ENCODE assay signal across 31 mouse cellular contexts in genomic region chr17:48385786-48386461, GRCm38 (mm10). TPM values are rescaled to one million over a fixed set of nuclear protein-coding genes. Genes with fewer than 3 reads are reported as not detected.
DNase-seq lines count a peak whose midpoint lies in the region; ATAC-seq and TF ChIP-seq lines count a peak whose summit lies in the region.
"Had no signal": no experiment of that assay in that cellular context is flagged by ENCODE, and none has a peak within 500 bp of the region (broad histone marks: within the 10 kb centered on the region; RNA-seq: fewer than 3 reads in every experiment).

No protein-coding gene starts in this region.

- H3K79me2 ChIP-seq in CH12.LX (replicated peaks; ENCODE audit: control insufficient read depth, extremely low read depth, insufficient read depth, poor library complexity, severe bottlenecking), result no peaks in the 10 kb centered on the region

- TF ChIP-seq RAD21 in CH12.LX (IDR thresholded peaks at IDR 0.05; ENCODE audit: low read depth, low read length), result no peak

- WGBS in liver, embryonic 13.5 days (ENCODE audit: insufficient replicate concordance), result 20% methylated on average over 2 of the region's 2 CpGs
- WGBS in liver, embryonic 12.5 days (ENCODE audit: insufficient replicate concordance), result 36% methylated on average over 2 of the region's 2 CpGs

- H3K4me3 ChIP-seq in liver, embryonic 13.5 days (replicated peaks), result no peak overlapping the region
- H3K4me3 ChIP-seq in liver, embryonic 12.5 days, result no peak overlapping the region
- H3K4me3 ChIP-seq in CH12.LX (replicated peaks in 1 of 3; ENCODE audit: low read depth in 2 of 3, low read length in 2 of 3, poor library complexity in 1 of 3), result no peak overlapping the region
- H3K4me3 ChIP-seq: forebrain, embryonic 10.5 days; heart, embryonic 15.5 days; midbrain, embryonic 13.5 days; neural tube, embryonic 13.5 days; stomach, embryonic 15.5 days had no signal

- in situ Hi-C loops in CH12.LX (cut with MboI; ENCODE audit: low pct_ligation_motif_present, low pct_unique_long_range_greater_than_20kb, low sequenced_read_pairs), result no loop called here

- TF ChIP-seq EP300 in CH12.LX (IDR thresholded peaks at IDR 0.05; ENCODE audit: low read length), result no peak

- H3K27ac ChIP-seq in liver, embryonic 13.5 days, result 0 out of 2 replicates have a peak overlapping the region, but pooled peaks have one; percentile 23
- no peak overlapping the region for H3K27ac ChIP-seq in liver, embryonic 12.5 days
- H3K27ac ChIP-seq in CH12.LX (ENCODE audit: insufficient read depth, low read depth), result no peak overlapping the region
- H3K27ac ChIP-seq: forebrain, embryonic 10.5 days; heart, embryonic 15.5 days; hindbrain, embryonic 14.5 days; liver, embryonic 14.5 days; midbrain, embryonic 13.5 days; neural tube, embryonic 13.5 days; stomach, embryonic 15.5 days had no signal

- peak; percentile 31; the same call in 1 of the 2 replicates for ATAC-seq in liver, embryonic 13.5 days (ENCODE audit: low read depth)
- no peak for ATAC-seq in liver, embryonic 12.5 days
- peak; percentile 63; the same call in 1 of the 2 replicates for ATAC-seq in common myeloid progenitor, adult 5-6 weeks (replicated peaks; ENCODE audit: low read depth, poor library complexity, severe bottlenecking)
- ATAC-seq in monocyte, adult 5-6 weeks (replicated peaks; ENCODE audit: insufficient number of reproducible peaks, low FRiP score, low TSS enrichment, poor library complexity, severe bottlenecking), result 0 out of 2 replicates have a peak, but pooled peaks have one; percentile 36
- ATAC-seq: activated CD4-positive, CD25-positive, alpha-beta regulatory T cell, adult 4 months; forebrain, postnatal 0 days; inflammation-experienced regulatory T-cells, adult 6 months; midbrain, embryonic 13.5 days had no signal

- no peak; the same call in 1 of the 2 replicates for TF ChIP-seq POLR2A in CH12.LX (IDR thresholded peaks at IDR 0.05; ENCODE audit: low read depth, low read length)

- no peak overlapping the region for H3K9ac ChIP-seq in liver, embryonic 13.5 days
- H3K9ac ChIP-seq in liver, embryonic 12.5 days, result no peak overlapping the region
- no peak overlapping the region for H3K9ac ChIP-seq in CH12.LX (ENCODE audit: insufficient read depth, low read depth)
- H3K9ac ChIP-seq: forebrain, postnatal 0 days; heart, embryonic 15.5 days; hindbrain, embryonic 14.5 days; liver, embryonic 14.5 days; midbrain, embryonic 13.5 days; neural tube, embryonic 13.5 days; stomach, embryonic 15.5 days had no signal

- peaks cover 52% of the 10 kb centered on the region for H3K36me3 ChIP-seq in liver, embryonic 13.5 days
- H3K36me3 ChIP-seq in liver, embryonic 12.5 days, result peaks cover 54% of the 10 kb centered on the region
- H3K36me3 ChIP-seq in CH12.LX (replicated peaks in 1 of 2; ENCODE audit: control insufficient read depth in 1 of 2, insufficient read depth in 1 of 2, low read length in 1 of 2), result peaks cover 35 to 52% of the 10 kb centered on the region in 2 experiments

- no peak for DNase-seq in liver, embryonic 13.5 days
- DNase-seq in CH12.LX (ENCODE audit: extremely low read depth), result peak; percentile 16
- DNase-seq in embryo, embryonic 10 days (ENCODE audit: low spot score), result no peak
- DNase-seq in left cerebral cortex, adult 9 months (ENCODE audit: low spot score in 2 of 2), result no peak
- DNase-seq in spleen, adult 18-20 months, result no peak
- DNase-seq: adrenal gland, postnatal 10 days; cerebellum, adult 8-10 months; cerebellum, postnatal 36 days; forebrain, postnatal 0 days; gastrocnemius, postnatal 25 days; heart, postnatal 36 days; kidney, adult 18-20 months; kidney, postnatal 4 days; layer of hippocampus, adult 9-11 months; left cerebral cortex, postnatal 4 days; right cerebral cortex, postnatal 4 days; thymus, adult 18-20 months; thymus, postnatal 36 days had no signal

- H3K4me2 ChIP-seq in liver, embryonic 13.5 days, result no peak overlapping the region
- H3K4me2 ChIP-seq in liver, embryonic 12.5 days, result no peak overlapping the region
- H3K4me2 ChIP-seq in CH12.LX (ENCODE audit: insufficient read depth, low read depth, poor library complexity, severe bottlenecking), result no peak overlapping the region
- H3K4me2 ChIP-seq: heart, embryonic 15.5 days; hindbrain, embryonic 14.5 days; midbrain, embryonic 13.5 days; neural tube, embryonic 13.5 days; stomach, embryonic 15.5 days had no signal

- no peak for TF ChIP-seq CTCF in CH12.LX (conservative IDR thresholded peaks at IDR 0.05 in 1 of 2, IDR thresholded peaks at IDR 0.05 in 1 of 2; ENCODE audit: low read depth in 2 of 2, low read length in 2 of 2)

- peaks cover 11% of the 10 kb centered on the region for H3K4me1 ChIP-seq in liver, embryonic 13.5 days (replicated peaks)
- H3K4me1 ChIP-seq in liver, embryonic 12.5 days, result peaks cover 8% of the 10 kb centered on the region
- H3K4me1 ChIP-seq in CH12.LX (ENCODE audit: control insufficient read depth in 1 of 2, insufficient read depth in 2 of 2), result peaks cover 0 to 11% of the 10 kb centered on the region in 2 experiments; a peak in 2 of 4 replicates
- H3K4me1 ChIP-seq: forebrain, embryonic 10.5 days; heart, embryonic 15.5 days; midbrain, embryonic 13.5 days; neural tube, embryonic 13.5 days; stomach, embryonic 15.5 days had no signal

- H3K27me3 ChIP-seq in liver, embryonic 13.5 days, result no peaks in the 10 kb centered on the region
- no peaks in the 10 kb centered on the region for H3K27me3 ChIP-seq in liver, embryonic 12.5 days (replicated peaks)
- H3K27me3 ChIP-seq in CH12.LX (replicated peaks), result no peaks in the 10 kb centered on the region
- H3K27me3 ChIP-seq: heart, embryonic 15.5 days; midbrain, embryonic 13.5 days; neural tube, embryonic 13.5 days; stomach, embryonic 15.5 days had no signal

- dilution Hi-C loops in CH12.LX (cut with MboI; ENCODE audit: extremely low pct_ligation_motif_present, extremely low pct_unique_long_range_greater_than_20kb, low sequenced_read_pairs), result no loop called here

- H3K9me3 ChIP-seq in liver, embryonic 13.5 days (replicated peaks), result no peaks in the 10 kb centered on the region
- H3K9me3 ChIP-seq in liver, embryonic 12.5 days (replicated peaks), result no peaks in the 10 kb centered on the region
- H3K9me3 ChIP-seq in CH12.LX (replicated peaks; ENCODE audit: low read length), result no peaks in the 10 kb centered on the region
- H3K9me3 ChIP-seq: forebrain, embryonic 10.5 days; heart, embryonic 15.5 days; midbrain, embryonic 13.5 days; neural tube, embryonic 13.5 days; stomach, embryonic 15.5 days had no signal

TF ChIP-seq in CH12.LX, 34 proteins besides CTCF, POLR2A, EP300 and RAD21:
- TF ChIP-seq POLR2AphosphoS2 (IDR thresholded peaks at IDR 0.05; ENCODE audit: low read depth, low read length), result peak; percentile 75; the same call in 1 of the 2 replicates
- TF ChIP-seq BHLHE40 (IDR thresholded peaks at IDR 0.05; ENCODE audit: low read depth, low read length), result no peak
- TF ChIP-seq NRF1 (IDR thresholded peaks at IDR 0.05; ENCODE audit: low read depth, low read length), result no peak

RNA-seq across cellular contexts. Expression of gene Nfya, which starts 23.8 kb away (rescaled TPM):
- 7.2 and 9.7 TPM in 2 replicates for polyA plus RNA-seq in liver, embryonic 13.5 days (2015; fragmentation: Nextera tagmentation; extraction: Ambion mirVana)
- polyA plus RNA-seq in liver, embryonic 12.5 days (2016; fragmentation: Nextera tagmentation; extraction: Ambion mirVana), result 10.9 and 11.3 TPM in 2 replicates
- total RNA-seq in CH12.LX (2012; rRNA removed) (25.2 and 29.3 TPM in 2 replicates), CH12.LX (2014; rRNA removed) (18.6 and 26.9 TPM in 2 replicates)
- polyA plus RNA-seq in CH12.LX (2012; ENCODE audit: insufficient read length, low read depth), result 44.2 and 50.4 TPM in 2 replicates
- 77.6 and 92.6 TPM in 2 replicates for total RNA-seq in common myeloid progenitor, adult 5-6 weeks (2017)
- 23.0 to 41.0 TPM (median 25.3 TPM) in 3 replicates for total RNA-seq in monocyte, adult 5-6 weeks (2017)

RNA-seq across cellular contexts. Expression of gene Oard1, which starts 23.9 kb away (rescaled TPM):
- polyA plus RNA-seq in liver, embryonic 13.5 days (2015; fragmentation: Nextera tagmentation; extraction: Ambion mirVana), result 58.9 and 61.8 TPM in 2 replicates
- 56.5 and 58.1 TPM in 2 replicates for polyA plus RNA-seq in liver, embryonic 12.5 days (2016; fragmentation: Nextera tagmentation; extraction: Ambion mirVana)
- total RNA-seq in CH12.LX (2012; rRNA removed) (30.0 and 30.6 TPM in 2 replicates), CH12.LX (2014; rRNA removed) (59.4 and 61.6 TPM in 2 replicates)
- polyA plus RNA-seq in CH12.LX (2012; ENCODE audit: insufficient read length, low read depth), result 32.6 TPM in 2 replicates
- total RNA-seq in common myeloid progenitor, adult 5-6 weeks (2017), result 58.8 and 59.1 TPM in 2 replicates
- total RNA-seq in monocyte, adult 5-6 weeks (2017), result 106 to 120 TPM (median 118 TPM) in 3 replicates

RNA-seq across cellular contexts. Expression of gene Treml1, which starts 26.2 kb away (rescaled TPM):
- polyA plus RNA-seq in liver, embryonic 13.5 days (2015; fragmentation: Nextera tagmentation; extraction: Ambion mirVana), result 24.1 and 25.5 TPM in 2 replicates
- polyA plus RNA-seq in liver, embryonic 12.5 days (2016; fragmentation: Nextera tagmentation; extraction: Ambion mirVana), result 29.4 and 36.2 TPM in 2 replicates
- total RNA-seq in CH12.LX (2012; rRNA removed) (not detected in 2 replicates), CH12.LX (2014; rRNA removed) (not detected in 2 replicates)
- not detected in 2 replicates for polyA plus RNA-seq in CH12.LX (2012; ENCODE audit: insufficient read length, low read depth)
- total RNA-seq in common myeloid progenitor, adult 5-6 weeks (2017), result 14.1 and 21.0 TPM in 2 replicates
- total RNA-seq in monocyte, adult 5-6 weeks (2017), result 3.4 to 26.7 TPM in 2 of 3 replicates, not detected in the other
- total RNA-seq: forebrain, postnatal 0 days; left cerebral cortex, postnatal 4 days had no signal
- polyA plus RNA-seq: activated CD4-positive, CD25-positive, alpha-beta regulatory T cell, adult 4 months; forebrain, postnatal 0 days; inflammation-experienced regulatory T-cells, adult 6 months had no signal

RNA-seq across cellular contexts. Expression of gene Trem2, which starts 39.7 kb away (rescaled TPM):
- 3.1 and 3.2 TPM in 2 replicates for polyA plus RNA-seq in liver, embryonic 13.5 days (2015; fragmentation: Nextera tagmentation; extraction: Ambion mirVana)
- polyA plus RNA-seq in liver, embryonic 12.5 days (2016; fragmentation: Nextera tagmentation; extraction: Ambion mirVana), result 2.9 and 3.5 TPM in 2 replicates
- total RNA-seq in CH12.LX (2012; rRNA removed) (not detected in 2 replicates), CH12.LX (2014; rRNA removed) (not detected in 2 replicates)
- not detected in 2 replicates for polyA plus RNA-seq in CH12.LX (2012; ENCODE audit: insufficient read length, low read depth)
- total RNA-seq in common myeloid progenitor, adult 5-6 weeks (2017), result not detected in 2 replicates
- 2.4 to 11.1 TPM (median 5.7 TPM) in 3 replicates for total RNA-seq in monocyte, adult 5-6 weeks (2017)
- polyA plus RNA-seq: activated CD4-positive, CD25-positive, alpha-beta regulatory T cell, adult 4 months; inflammation-experienced regulatory T-cells, adult 6 months had no signal

RNA-seq across cellular contexts. Expression of gene Apobec2, which starts 46.8 kb away (rescaled TPM):
- polyA plus RNA-seq in liver, embryonic 13.5 days (2015; fragmentation: Nextera tagmentation; extraction: Ambion mirVana), result 1.2 TPM in 2 replicates
- 0.83 and 1.2 TPM in 2 replicates for polyA plus RNA-seq in liver, embryonic 12.5 days (2016; fragmentation: Nextera tagmentation; extraction: Ambion mirVana)
- 0.13 TPM in 1 of 2 replicates, not detected in the other for total RNA-seq in CH12.LX (2012; rRNA removed)
- 0.21 TPM in 1 of 2 replicates, not detected in the other for total RNA-seq in CH12.LX (2014; rRNA removed)
- polyA plus RNA-seq in CH12.LX (2012; ENCODE audit: insufficient read length, low read depth), result 0.23 and 0.70 TPM in 2 replicates
- 0.05 and 1.4 TPM in 2 replicates for total RNA-seq in common myeloid progenitor, adult 5-6 weeks (2017)
- 0.39 TPM in 1 of 3 replicates, not detected in the others for total RNA-seq in monocyte, adult 5-6 weeks (2017)
- total RNA-seq: left cerebral cortex, adult 18-20 months had no signal
